Mouse (Mus musculus) midbrain, embryonic 14.5 days (tissue): ENCODE data around the gene Ptprc. TPM values are rescaled to one million over a fixed set of nuclear protein-coding genes. Genes with fewer than 3 reads are reported as not detected.
A peak's percentile ranks its signal among the peaks of the same experiment; 100 is the strongest.

Experiments
- ATAC-seq: fragments of 200-750 bp; cut with Nextera tagmentation; 2 replicates; pipeline ENCODE4 v1.8.0; 2017; ENCODE audit warnings: moderate number of reproducible peaks, moderate library complexity; ENCODE audit not compliant: low FRiP score, low TSS enrichment
- DNase-seq: peaks from one replicate; pipeline ENCODE4 v3.0.0-alpha.2; 2015
- H3K27ac ChIP-seq: fragments of 300-500 bp; sonication (generic); replicated peaks from 2 replicates; pipeline ENCODE4 v1.5.1; 2014; ENCODE audit warnings: mild to moderate bottlenecking, low read depth, low read length, moderate library complexity
- H3K27me3 ChIP-seq: fragments of 300-500 bp; sonication (generic); 2 replicates; pipeline ENCODE4 v1.6.1; 2014; ENCODE audit warnings: low read length, control low read depth, mixed read lengths; ENCODE audit not compliant: control insufficient read depth, insufficient read depth
- H3K36me3 ChIP-seq: fragments of 300-500 bp; sonication (generic); 2 replicates; pipeline ENCODE4 v1.6.1; 2014; ENCODE audit warnings: low read length, control low read depth; ENCODE audit not compliant: control insufficient read depth, insufficient read depth
- H3K4me1 ChIP-seq: fragments of 300-500 bp; sonication (generic); 2 replicates; pipeline ENCODE4 v1.6.1; 2014; ENCODE audit warnings: mild to moderate bottlenecking, antibody characterized with exemption, low read length, control low read depth; ENCODE audit not compliant: control insufficient read depth, insufficient read depth
- H3K4me2 ChIP-seq: fragments of 300-500 bp; sonication (generic); 2 replicates; pipeline ENCODE4 v1.6.1; 2014; ENCODE audit warnings: mild to moderate bottlenecking, low read length, moderate library complexity
- H3K4me3 ChIP-seq: fragments of 300-500 bp; sonication (generic); replicated peaks from 2 replicates; pipeline ENCODE4 v1.5.1; 2014; ENCODE audit warnings: low read depth, low read length
- H3K9ac ChIP-seq: fragments of 300-500 bp; sonication (generic); replicated peaks from 2 replicates; pipeline ENCODE4 v1.6.1; 2014; ENCODE audit warnings: mild to moderate bottlenecking, low read length, moderate library complexity
- H3K9me3 ChIP-seq: fragments of 300-500 bp; sonication (generic); 2 replicates; pipeline ENCODE4 v1.6.1; 2016; ENCODE audit warnings: low read length, control low read depth, mixed read lengths; ENCODE audit not compliant: control insufficient read depth
- WGBS: fragments of 180-500 bp; shearing (Covaris S2); extraction: QIAGEN DNeasy Blood & Tissue Kit; methylation state at CpG from one replicate; pipeline ENCODE4 v1.1.7; 2014; 5-methylcytosine and 5-hydroxymethylcytosine counted together
- polyA plus RNA-seq: library from polyadenylated mRNA; unstranded; fragments of >200 nt; fragmentation: Nextera tagmentation; extraction: Ambion mirVana; gene quantifications from 2 replicates; pipeline ENCODE4 v1.2.1, GENCODE M21; 2014

The Ptprc gene
- polyA plus RNA-seq, 1 experiment from 2014 or later = 2.4 TPM

GRCm38 (mm10) chr1:138021962-138022917 lies 153.3 kb downstream of the Ptprc start:
- no peaks in the 10 kb centered on the region for H3K36me3 ChIP-seq
- H3K9me3 ChIP-seq = no peaks in the 10 kb centered on the region
- ATAC-seq (no peak), DNase-seq (peak; percentile 36)
- no peaks in the 10 kb centered on the region for H3K27me3 ChIP-seq
- no peak overlapping the region for H3K4me2 ChIP-seq
- H3K27ac ChIP-seq = peak overlapping the region; percentile 60; the same call in 1 of the 2 replicates
- no peak overlapping the region for H3K9ac ChIP-seq
- peaks cover 6% of the 10 kb centered on the region; the same call in 1 of the 2 replicates for H3K4me1 ChIP-seq
- H3K4me3 ChIP-seq = no peak overlapping the region
- WGBS = 35% methylated on average over 11 of the region's 11 CpGs

Other genes with a start within 250 kb of the Ptprc start
- gene Atp6v1g3, start 98.0 kb upstream of the Ptprc start, polyA plus RNA-seq = not detected in 2 replicates